15 mouse cellular contexts compared by ENCODE assay signal in the genomic region with DNA sequence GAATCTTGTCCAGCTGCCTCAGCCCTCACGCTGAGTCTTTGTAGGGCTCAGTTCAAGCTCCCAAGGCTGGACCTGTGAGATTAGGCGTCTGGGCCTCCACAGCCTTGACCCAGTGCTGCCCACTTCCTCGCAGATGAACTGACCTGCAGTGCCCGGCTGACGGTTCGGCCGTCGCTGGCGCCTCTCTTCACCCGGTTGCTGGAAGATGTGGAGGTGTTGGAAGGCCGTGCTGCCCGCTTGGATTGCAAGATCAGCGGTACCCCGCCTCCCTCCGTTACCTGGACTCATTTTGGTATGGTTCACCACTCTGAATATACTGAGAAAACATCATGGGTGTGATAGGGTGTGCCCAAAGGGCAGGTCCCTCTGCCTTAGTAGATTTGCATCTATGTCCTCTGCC. TPM values are rescaled to one million over a fixed set of nuclear protein-coding genes. Genes with fewer than 3 reads are reported as not detected.
"Had no signal": no experiment of that assay in that cellular context is flagged by ENCODE, and none has a peak within 500 bp of the region (broad histone marks: within the 10 kb centered on the region; RNA-seq: fewer than 3 reads in every experiment).

No protein-coding gene starts in this region.

- H3K4me2 ChIP-seq: liver, embryonic 13.5 days; midbrain, embryonic 11.5 days had no signal

- DNase-seq: layer of hippocampus, adult 9-11 months; liver, embryonic 13.5 days; lung, adult 2 months; lung, postnatal 14 days; lung, postnatal 4 days; midbrain, embryonic 14.5 days; thymus, adult 18-20 months; thymus, postnatal 36 days had no signal

- H3K9me3 ChIP-seq: liver, embryonic 13.5 days had no signal

- H3K4me1 ChIP-seq: liver, embryonic 13.5 days had no signal

- H3K27me3 ChIP-seq: liver, embryonic 13.5 days had no signal

- H3K4me3 ChIP-seq: layer of hippocampus, adult 2 months; left cerebral cortex, adult 2 months; liver, embryonic 13.5 days had no signal

- H3K27ac ChIP-seq: kidney, postnatal 0 days; layer of hippocampus, adult 2 months; left cerebral cortex, adult 2 months; liver, embryonic 13.5 days had no signal

- H3K9ac ChIP-seq: liver, embryonic 13.5 days had no signal

- H3K36me3 ChIP-seq: liver, embryonic 13.5 days had no signal

RNA-seq across cellular contexts. Expression of a gene that starts 31.1 kb away (rescaled TPM):
- total RNA-seq: megakaryocyte progenitor cell, adult 5-6 weeks; megakaryocyte-erythroid progenitor cell, adult 5-6 weeks had no signal

RNA-seq across cellular contexts. Expression of a gene that starts 44.1 kb away (rescaled TPM):
- total RNA-seq: liver, adult 2 months; megakaryocyte progenitor cell, adult 5-6 weeks; megakaryocyte-erythroid progenitor cell, adult 5-6 weeks had no signal
- polyA plus RNA-seq: liver, adult 2 months; lung, adult 2 months had no signal

RNA-seq across cellular contexts. Expression of a gene that starts 46.0 kb away (rescaled TPM):
- total RNA-seq: megakaryocyte progenitor cell, adult 5-6 weeks; megakaryocyte-erythroid progenitor cell, adult 5-6 weeks had no signal
